Mouse (Mus musculus) CD4-positive, CD25-positive, alpha-beta regulatory T cell (primary cell): ENCODE measurements around the gene Tbc1d15. TPM values are rescaled to one million over a fixed set of nuclear protein-coding genes. Genes with fewer than 3 reads are reported as not detected.

Source experiments
- polyA plus RNA-seq: library from polyadenylated mRNA; unstranded; fragments of 100-300 nt; shearing (Covaris generic); gene quantifications from one replicate; pipeline ENCODE4 v1.2.1, GENCODE M21; 2017

Gene Tbc1d15
- polyA plus RNA-seq: 94.8 TPM

DNA sequence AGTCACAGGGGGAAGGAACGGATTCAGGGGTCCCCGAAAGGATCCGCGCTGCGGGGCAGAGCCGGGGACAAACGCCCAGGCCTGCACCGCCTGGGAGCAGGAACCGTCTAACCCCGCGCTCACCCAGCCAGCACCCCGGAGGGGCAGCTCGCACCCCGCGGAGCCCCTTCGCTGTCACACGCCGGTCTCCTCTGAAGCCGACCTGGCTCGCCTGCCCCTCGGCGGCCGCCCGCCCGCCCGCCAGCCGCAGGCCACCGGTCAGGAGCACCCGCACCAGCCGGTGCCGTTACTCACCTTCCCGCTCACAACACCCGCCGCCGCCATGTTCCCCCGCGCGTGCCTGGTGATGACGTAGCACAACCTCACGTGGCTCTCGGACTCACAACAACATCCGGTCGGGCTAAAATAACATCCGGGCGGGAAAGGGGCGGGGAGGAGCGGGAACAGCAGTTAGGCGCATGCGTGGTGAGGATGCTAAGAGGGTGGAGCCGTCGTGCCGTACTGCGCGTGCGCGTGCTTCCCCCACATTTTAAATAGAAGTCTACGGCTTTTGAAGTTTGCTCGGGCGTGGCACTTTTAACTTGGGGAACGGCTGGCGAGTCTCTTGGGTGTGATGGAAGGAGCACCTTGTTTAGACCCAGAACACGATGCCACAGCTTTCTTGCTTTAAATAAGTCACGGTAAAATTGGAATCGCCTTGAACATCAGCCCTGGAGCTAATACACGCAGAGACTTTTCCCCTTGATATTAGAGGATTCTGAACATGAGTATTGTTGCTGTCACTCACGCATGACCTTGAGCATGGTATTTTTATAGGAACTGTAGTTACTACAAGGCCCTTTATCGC is at the start of gene Tbc1d15:
Gene Tbc1d15, minus strand, starts transcription at position 380 of the 847 bp plus-strand sequence.

DNA sequence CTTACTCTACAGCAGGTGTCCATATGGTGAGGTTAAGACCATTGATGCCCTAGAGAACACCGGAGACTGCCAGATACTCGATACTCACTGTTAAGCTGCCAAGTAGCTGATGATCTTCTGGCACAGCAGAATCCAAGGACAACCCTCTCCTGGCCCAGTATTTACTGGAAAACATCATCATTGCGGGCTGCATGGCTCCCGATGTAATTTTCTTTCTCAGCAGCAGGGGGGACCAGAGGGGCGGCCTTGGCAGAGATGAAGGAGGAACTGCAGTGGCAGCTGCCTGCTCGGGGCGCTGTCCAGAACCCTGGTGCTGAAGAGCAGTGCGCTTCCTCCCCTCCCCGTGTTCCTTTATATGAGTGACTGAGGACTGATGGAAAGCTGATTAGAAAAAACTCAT is 66.6 kb downstream of the Tbc1d15 start, which contains the start of gene Tph2:
Gene Tph2, minus strand, starts transcription at position 326 of the 400 bp plus-strand sequence.

Other genes with a start within 250 kb of the Tbc1d15 start
- gene Tph2, start 66.4 kb downstream of the Tbc1d15 start, polyA plus RNA-seq: 0.07 TPM
- gene Rab21, start 64.1 kb upstream of the Tbc1d15 start, polyA plus RNA-seq: 57.7 TPM
- gene Tmem19, start 111.0 kb upstream of the Tbc1d15 start, polyA plus RNA-seq: 48.6 TPM
- 10.7 TPM for gene Thap2, start 133.0 kb upstream of the Tbc1d15 start, polyA plus RNA-seq
- gene Zfc3h1, start 133.5 kb upstream of the Tbc1d15 start, polyA plus RNA-seq: 42.9 TPM